Mouse (Mus musculus) heart, embryonic 14.5 days (tissue): Measurements from ENCODE around the gene B3gnt9. TPM values are rescaled to one million over a fixed set of nuclear protein-coding genes. Genes with fewer than 3 reads are reported as not detected.

ENCODE experiments used
- ATAC-seq: fragments of 200-750 bp; cut with Nextera tagmentation; 2 replicates; pipeline ENCODE4 v1.8.0; 2017; ENCODE audit warnings: low read depth, moderate TSS enrichment; ENCODE audit not compliant: insufficient number of reproducible peaks, insufficient read depth, low FRiP score
- H3K27ac ChIP-seq, 2 experiments: fragments of 200-500 bp in 1 of 2; fragments of 300-500 bp in 1 of 2; sonication (generic) in 1 of 2; replicated peaks in 1 of 2; 2 replicates each; pipeline ENCODE4 v1.5.1; 2012 to 2014; ENCODE audit warnings: low read depth in 2 of 2, low read length in 2 of 2, control low read depth in 1 of 2, mild to moderate bottlenecking in 1 of 2, mixed read lengths in 1 of 2; ENCODE audit not compliant: control insufficient read depth in 1 of 2, insufficient read depth in 1 of 2
- H3K27me3 ChIP-seq: fragments of 300-500 bp; sonication (generic); 2 replicates; pipeline ENCODE4 v1.6.1; 2014; ENCODE audit warnings: mild to moderate bottlenecking, low read length, control low read depth; ENCODE audit not compliant: control insufficient read depth, insufficient read depth
- H3K36me3 ChIP-seq: fragments of 300-500 bp; sonication (generic); 2 replicates; pipeline ENCODE4 v1.6.1; 2014; ENCODE audit warnings: mild to moderate bottlenecking, control low read depth, low read length, mixed read lengths; ENCODE audit not compliant: control insufficient read depth, insufficient read depth
- H3K4me1 ChIP-seq, 2 experiments: fragments of 200-500 bp in 1 of 2; fragments of 300-500 bp in 1 of 2; sonication (generic) in 1 of 2; 2 replicates each; pipeline ENCODE4 v1.6.1; 2012 to 2014; ENCODE audit warnings: low read length in 2 of 2, control low read depth in 1 of 2, mixed read lengths in 1 of 2; ENCODE audit not compliant: control insufficient read depth in 2 of 2, insufficient read depth in 2 of 2
- H3K4me2 ChIP-seq: fragments of 300-500 bp; sonication (generic); 2 replicates; pipeline ENCODE4 v1.6.1; 2014; ENCODE audit warnings: mild to moderate bottlenecking, low read length
- H3K4me3 ChIP-seq, 2 experiments: fragments of 200-500 bp in 1 of 2; fragments of 300-500 bp in 1 of 2; sonication (generic) in 1 of 2; 2 replicates each; pipeline ENCODE4 v1.5.1; 2012 to 2014; ENCODE audit warnings: low read length in 2 of 2, mild to moderate bottlenecking in 2 of 2, control low read depth in 1 of 2, low read depth in 1 of 2, moderate library complexity in 1 of 2; ENCODE audit not compliant: control insufficient read depth in 1 of 2, insufficient read depth in 1 of 2
- H3K9ac ChIP-seq: fragments of 300-500 bp; sonication (generic); 2 replicates; pipeline ENCODE4 v1.6.1; 2014; ENCODE audit warnings: mild to moderate bottlenecking, low read length
- H3K9me3 ChIP-seq: fragments of 300-500 bp; sonication (generic); 2 replicates; pipeline ENCODE4 v1.6.1; 2016; ENCODE audit warnings: low read length, control low read depth; ENCODE audit not compliant: control insufficient read depth
- WGBS: fragments of 180-500 bp; shearing (Covaris S2); extraction: QIAGEN DNeasy Blood & Tissue Kit; methylation state at CpG from one replicate; pipeline ENCODE4 v1.1.7; 2014; 5-methylcytosine and 5-hydroxymethylcytosine counted together
- polyA plus RNA-seq: library from polyadenylated mRNA; unstranded; fragments of >200 nt; fragmentation: Nextera tagmentation; extraction: Ambion mirVana; gene quantifications from 2 replicates; pipeline ENCODE4 v1.2.1, GENCODE M21; 2014

Gene B3gnt9
- polyA plus RNA-seq, 1 experiment from 2014 or later, result 15.0 TPM

- peak; percentile 76 for ATAC-seq
- no peaks in the 10 kb centered on the region for H3K36me3 ChIP-seq
- peak within 1 kb of the TSS; percentile 59 to 76 for H3K4me3 ChIP-seq
- peaks cover 8 to 30% of the 10 kb centered on the region in 2 experiments; a peak in 3 of 4 replicates for H3K4me1 ChIP-seq
- 2% methylated on average over 54 of the region's 54 CpGs for WGBS
- H3K27ac ChIP-seq, result no peak within 1 kb of the TSS
- H3K9me3 ChIP-seq, result 0 out of 2 replicates have a peak, but pooled peaks cover 3% of the 10 kb centered on the region
- peaks cover 41% of the 10 kb centered on the region for H3K27me3 ChIP-seq
- H3K9ac ChIP-seq, result peak within 1 kb of the TSS; percentile 80
- peak within 1 kb of the TSS; percentile 95 for H3K4me2 ChIP-seq
Measured at GRCm38 (mm10) chr8:105264024-105264982, 9.3 kb upstream of the B3gnt9 start, which contains the start of the genes Tradd and Fbxl8. Gene Tradd (minus strand): TSS chr8:105264609. Gene Fbxl8 (plus strand): TSS chr8:105264648.

- peak overlapping the region; percentile 95 for H3K4me2 ChIP-seq
- H3K9me3 ChIP-seq, result 0 out of 2 replicates have a peak, but pooled peaks cover 3% of the 10 kb centered on the region
- WGBS, result 40% methylated on average over 16 of the region's 16 CpGs
- no peak overlapping the region for H3K27ac ChIP-seq
- peak overlapping the region in 1 of 2 experiments; percentile 59; a peak in 1 of 4 replicates for H3K4me3 ChIP-seq
- H3K27me3 ChIP-seq, result peaks cover 38% of the 10 kb centered on the region
- peaks cover 4 to 31% of the 10 kb centered on the region in 2 experiments; a peak in 3 of 4 replicates for H3K4me1 ChIP-seq
- H3K36me3 ChIP-seq, result no peaks in the 10 kb centered on the region
- no peak for ATAC-seq
- no peak overlapping the region for H3K9ac ChIP-seq
Measured at GRCm38 (mm10) chr8:105263244-105263912, 8.4 kb upstream of the B3gnt9 start.

DNA sequence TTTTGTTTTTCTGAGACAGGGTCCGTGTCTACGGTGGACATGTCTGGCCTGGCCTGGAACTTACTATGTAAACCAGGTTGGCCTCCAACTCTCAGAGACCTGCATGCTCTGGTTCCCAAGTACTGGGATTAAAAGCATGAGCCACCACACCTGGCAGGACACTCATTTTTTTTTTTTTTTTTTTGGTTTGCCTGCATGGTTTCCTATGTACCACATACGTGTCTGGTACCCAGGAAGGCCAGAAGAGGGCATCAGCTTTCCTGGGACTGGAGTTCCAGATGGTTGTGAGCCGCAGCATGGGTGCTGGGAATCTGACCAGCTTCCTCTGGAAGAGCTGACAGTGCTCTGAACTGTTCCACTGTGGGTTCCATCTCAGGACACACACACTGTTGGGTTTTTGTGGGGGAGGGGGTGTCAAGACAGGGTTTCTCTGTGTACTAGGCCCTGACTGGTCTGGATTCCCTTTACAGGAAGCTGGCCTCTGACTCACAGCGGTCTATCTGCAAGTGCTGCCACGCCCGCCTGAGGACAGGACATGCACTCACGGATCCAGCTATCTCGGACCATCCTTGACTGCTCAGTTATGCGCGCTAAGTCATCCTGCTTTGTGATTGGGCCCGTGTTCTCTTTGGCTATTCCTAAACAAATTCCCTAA is 6.5 kb upstream of the B3gnt9 start:
- peaks cover 2 to 27% of the 10 kb centered on the region in 2 experiments; a peak in 3 of 4 replicates for H3K4me1 ChIP-seq
- H3K9me3 ChIP-seq, result 0 out of 2 replicates have a peak, but pooled peaks cover 3% of the 10 kb centered on the region
- no peak overlapping the region for H3K27ac ChIP-seq
- WGBS, result 79% methylated on average over 12 of the region's 12 CpGs
- ATAC-seq, result no peak
- no peaks in the 10 kb centered on the region for H3K36me3 ChIP-seq
- no peak overlapping the region for H3K9ac ChIP-seq
- no peak overlapping the region for H3K4me3 ChIP-seq
- H3K27me3 ChIP-seq, result peaks cover 30% of the 10 kb centered on the region
- H3K4me2 ChIP-seq, result no peak overlapping the region

GRCm38 (mm10) chr8:105260371-105261099 is 5.6 kb upstream of the B3gnt9 start:
- no peak overlapping the region for H3K4me3 ChIP-seq
- H3K27me3 ChIP-seq, result peaks cover 29% of the 10 kb centered on the region
- H3K27ac ChIP-seq, result no peak overlapping the region
- ATAC-seq, result no peak
- 65% methylated on average over 7 of the region's 7 CpGs for WGBS
- no peak overlapping the region for H3K4me2 ChIP-seq
- no peaks in the 10 kb centered on the region for H3K36me3 ChIP-seq
- H3K9me3 ChIP-seq, result 0 out of 2 replicates have a peak, but pooled peaks cover 3% of the 10 kb centered on the region
- peaks cover 2 to 27% of the 10 kb centered on the region in 2 experiments; a peak in 3 of 4 replicates for H3K4me1 ChIP-seq
- no peak overlapping the region for H3K9ac ChIP-seq

DNA sequence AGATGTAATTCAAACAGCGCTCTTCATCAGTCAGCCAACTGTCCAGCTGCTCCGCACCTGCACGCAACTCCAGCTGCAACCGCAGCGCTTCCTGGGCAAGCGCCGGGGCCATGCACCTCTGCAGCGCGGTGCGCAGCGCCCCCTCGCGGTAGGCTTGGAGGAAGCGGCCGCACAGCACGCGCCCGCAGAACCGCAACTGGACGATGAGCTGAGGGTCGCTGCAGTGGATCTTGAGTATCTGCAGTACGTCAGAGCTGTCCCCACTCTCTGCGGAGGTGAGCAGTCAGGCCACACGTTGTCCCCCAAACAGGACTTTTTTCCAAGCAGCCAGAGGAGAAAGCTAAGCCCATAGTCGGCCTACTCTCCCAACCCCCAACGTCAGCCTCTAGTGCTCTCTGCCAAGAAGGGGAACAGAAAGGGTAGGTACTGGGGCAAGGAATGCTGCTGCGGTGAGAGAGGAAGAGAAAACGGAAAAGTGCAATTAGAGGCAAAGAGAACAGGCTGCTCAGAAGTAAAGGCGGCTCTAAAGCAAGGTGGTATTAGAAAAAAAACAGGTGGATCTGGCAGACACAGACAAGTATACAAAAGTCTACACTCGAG is 4.9 kb upstream of the B3gnt9 start:
- Histone ChIP-seq H3K27ac (no peak overlapping the region), H3K9me3 (0 out of 2 replicates have a peak, but pooled peaks cover 3% of the 10 kb centered on the region), H3K4me2 (peak overlapping the region; percentile 92), H3K36me3 (no peaks in the 10 kb centered on the region), H3K4me1 (peaks cover 6 to 26% of the 10 kb centered on the region in 2 experiments), H3K4me3 (peak overlapping the region; percentile 27 to 40), H3K9ac (peak overlapping the region; percentile 45; the same call in 1 of the 2 replicates), H3K27me3 (peaks cover 32% of the 10 kb centered on the region)
- ATAC-seq, result peak; percentile 11; the same call in 1 of the 2 replicates
- WGBS, result 4% methylated on average over 30 of the region's 30 CpGs

- peaks cover 32% of the 10 kb centered on the region for H3K27me3 ChIP-seq
- 4% methylated on average over 55 of the region's 55 CpGs for WGBS
- 0 out of 2 replicates have a peak, but pooled peaks have one; percentile 4 for ATAC-seq
Measured at GRCm38 (mm10) chr8:105258911-105259720, 4.2 kb upstream of the B3gnt9 start.

More at GRCm38 (mm10) chr8:105258911-105259720, 4.2 kb upstream of the B3gnt9 start:
- Histone ChIP-seq H3K4me2 (peak overlapping the region; percentile 92), H3K36me3 (no peaks in the 10 kb centered on the region), H3K27ac (no peak overlapping the region), H3K9me3 (0 out of 2 replicates have a peak, but pooled peaks cover 3% of the 10 kb centered on the region), H3K9ac (peak overlapping the region; percentile 45; the same call in 1 of the 2 replicates), H3K4me1 (peaks cover 8 to 28% of the 10 kb centered on the region in 2 experiments), H3K4me3 (peak overlapping the region; percentile 27 to 40)
